Mouse (Mus musculus) brain, embryonic 18.5 days (tissue): ENCODE results near the gene Wbp1l.

ENCODE experiments used
- DNase-seq: peaks from one replicate; pipeline ENCODE4 v3.0.0-alpha.2; 2012; ENCODE audit warnings: low read depth, low spot score

Gene Wbp1l

DNA sequence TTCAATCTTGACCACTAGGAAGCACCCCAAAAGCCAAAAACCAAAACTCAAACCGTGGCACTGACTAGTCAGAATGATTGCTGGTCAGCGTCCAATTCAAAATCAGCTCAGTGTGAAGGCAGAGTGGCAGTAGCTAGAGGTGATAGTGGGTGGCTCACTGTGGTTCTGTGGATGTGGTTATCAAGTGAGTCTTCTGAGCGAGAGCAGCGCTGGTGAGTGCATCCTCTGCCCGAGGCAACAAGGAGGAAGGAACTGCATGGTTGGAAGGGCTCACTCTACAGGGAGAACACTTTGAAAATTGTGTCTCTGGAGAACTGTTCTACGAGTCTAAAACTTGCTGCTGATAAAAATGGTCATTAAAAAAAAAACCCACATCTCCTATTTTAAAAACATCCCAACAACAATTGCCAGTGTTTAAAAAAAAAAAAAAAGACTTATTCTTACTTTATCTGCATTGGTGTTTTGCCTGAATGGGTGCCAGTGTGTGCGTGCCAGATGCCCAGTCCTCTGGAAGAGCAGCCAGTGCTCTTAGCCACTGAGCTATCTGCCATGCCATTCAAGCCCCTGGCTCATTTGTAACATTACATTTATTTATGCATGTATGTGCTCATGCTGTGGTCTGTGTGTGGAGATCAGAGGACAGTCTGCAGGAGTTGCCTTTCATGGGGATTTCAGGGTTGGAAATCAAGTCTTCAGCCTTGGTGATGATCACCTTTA lies 107.1 kb downstream of the Wbp1l start:
- no peak for DNase-seq

DNA sequence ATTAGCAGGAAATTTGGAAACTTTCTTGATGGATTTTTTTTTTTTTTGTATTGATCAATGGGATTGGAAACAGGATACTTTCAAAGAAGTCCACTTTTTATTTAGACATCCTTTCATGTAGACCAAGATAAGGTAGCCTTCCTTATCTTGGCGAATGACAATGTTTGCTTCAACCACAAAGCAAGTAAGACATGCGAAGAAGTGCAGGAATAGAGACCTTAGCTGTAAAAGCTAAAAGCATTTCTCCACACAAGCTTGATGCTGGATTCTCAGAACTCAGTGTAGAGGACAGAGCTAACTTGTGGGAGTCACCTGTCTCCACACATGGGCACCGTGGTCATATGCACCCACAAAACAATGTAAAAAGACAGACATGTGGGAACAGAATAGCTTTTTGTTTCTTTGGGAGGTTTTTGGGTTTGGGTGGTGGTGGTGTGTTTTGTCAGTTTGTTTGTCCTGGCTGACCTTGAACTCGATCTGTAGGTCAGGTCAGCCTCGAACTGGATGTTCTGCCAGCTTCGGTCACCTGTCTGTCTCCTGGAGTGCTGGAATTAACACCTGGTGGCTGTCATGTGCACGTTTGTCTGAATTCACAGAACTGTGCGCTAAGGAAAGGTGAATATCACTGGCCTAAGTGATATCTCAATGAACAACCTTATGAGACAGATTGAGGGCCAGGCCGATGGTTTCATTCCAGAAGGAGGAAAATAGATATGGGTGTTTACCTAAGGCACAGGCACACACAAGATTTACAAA lies 107.8 kb downstream of the Wbp1l start:
- no peak for DNase-seq
